Mouse (Mus musculus) heart, embryonic 11.5 days (tissue): ENCODE data around the gene Creld1. TPM values are rescaled to one million over a fixed set of nuclear protein-coding genes. Genes with fewer than 3 reads are reported as not detected.

Source experiments
- ATAC-seq: fragments of 200-750 bp; cut with Nextera tagmentation; replicated peaks from 2 replicates; pipeline ENCODE4 v1.8.0; 2017; ENCODE audit warnings: moderate library complexity; ENCODE audit not compliant: insufficient number of reproducible peaks, low FRiP score, low TSS enrichment
- H3K27ac ChIP-seq: fragments of 300-500 bp; sonication (generic); 2 replicates; pipeline ENCODE4 v1.5.1; 2014; ENCODE audit warnings: mild to moderate bottlenecking, low read depth, low read length
- H3K27me3 ChIP-seq: fragments of 300-500 bp; sonication (generic); 2 replicates; pipeline ENCODE4 v1.6.1; 2014; ENCODE audit warnings: mild to moderate bottlenecking, low read length, mixed read lengths; ENCODE audit not compliant: control insufficient read depth, insufficient read depth
- H3K36me3 ChIP-seq: fragments of 300-500 bp; sonication (generic); 2 replicates; pipeline ENCODE4 v1.6.1; 2014; ENCODE audit warnings: mild to moderate bottlenecking, low read length, moderate library complexity, mixed read lengths; ENCODE audit not compliant: control insufficient read depth, insufficient read depth
- H3K4me1 ChIP-seq: fragments of 300-500 bp; sonication (generic); 2 replicates; pipeline ENCODE4 v1.6.1; 2014; ENCODE audit warnings: low read length; ENCODE audit not compliant: control insufficient read depth, insufficient read depth
- H3K4me2 ChIP-seq: fragments of 300-500 bp; sonication (generic); 2 replicates; pipeline ENCODE4 v1.6.1; 2014; ENCODE audit warnings: mild to moderate bottlenecking, moderate library complexity
- H3K4me3 ChIP-seq: fragments of 300-500 bp; sonication (generic); 2 replicates; pipeline ENCODE4 v1.5.1; 2014; ENCODE audit warnings: low read depth, low read length
- H3K9ac ChIP-seq: fragments of 300-500 bp; sonication (generic); 2 replicates; pipeline ENCODE4 v1.6.1; 2014; ENCODE audit warnings: mild to moderate bottlenecking, low read depth, low read length, moderate library complexity
- H3K9me3 ChIP-seq: fragments of 300-500 bp; sonication (generic); replicated peaks from 2 replicates; pipeline ENCODE4 v1.6.1; 2016; ENCODE audit warnings: low read length; ENCODE audit not compliant: control insufficient read depth
- WGBS: fragments of 180-500 bp; shearing (Covaris S2); extraction: QIAGEN DNeasy Blood & Tissue Kit; methylation state at CpG from one replicate; pipeline ENCODE4 v1.1.7; 2014; ENCODE audit not compliant: insufficient replicate concordance; 5-methylcytosine and 5-hydroxymethylcytosine counted together
- polyA plus RNA-seq: library from polyadenylated mRNA; unstranded; fragments of >200 nt; fragmentation: Nextera tagmentation; extraction: Ambion mirVana; gene quantifications from 2 replicates; pipeline ENCODE4 v1.2.1, GENCODE M21; 2014

The Creld1 gene
- polyA plus RNA-seq: 31.1 and 37.2 TPM in 2 replicates

DNA sequence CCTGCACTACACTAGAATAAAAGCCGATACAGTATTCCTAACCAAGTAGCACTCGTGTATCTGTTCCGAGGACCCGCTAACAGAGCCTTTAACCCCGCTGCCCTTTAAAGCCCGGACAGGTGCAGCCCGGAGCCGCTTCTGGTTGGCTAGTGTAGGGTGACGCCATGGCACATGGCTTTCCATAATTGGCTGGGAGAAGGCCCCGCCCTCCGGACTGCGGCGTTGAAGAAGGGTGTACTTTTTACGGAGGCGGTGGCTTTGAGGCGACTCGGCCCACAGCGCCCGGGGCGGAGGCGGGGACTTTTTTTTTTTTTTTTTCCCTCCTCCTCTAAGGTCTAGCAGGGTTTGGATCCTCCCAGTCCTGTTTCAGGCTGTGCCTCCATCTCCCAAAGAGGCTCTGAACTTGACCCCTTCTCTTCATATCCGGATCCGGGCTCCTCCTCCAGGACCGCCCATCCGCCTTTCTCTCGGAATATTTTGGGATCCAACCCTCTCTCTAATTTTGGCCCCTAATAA lies at the start of gene Creld1:
Creld1 (plus strand) TSS at position 198 of the 516 bp plus-strand sequence.
- Histone ChIP-seq H3K9ac (peak within 1 kb of the TSS; percentile 85), H3K4me1 (peaks cover 12% of the 10 kb centered on the region; the same call in 1 of the 2 replicates), H3K4me3 (peak within 1 kb of the TSS; percentile 61), H3K27me3 (peaks cover 12% of the 10 kb centered on the region), H3K9me3 (no peaks in the 10 kb centered on the region), H3K36me3 (no peaks in the 10 kb centered on the region), H3K4me2 (peak within 1 kb of the TSS; percentile 87), H3K27ac (peak within 1 kb of the TSS; percentile 88)
- under 1% methylated on average over 26 of the region's 26 CpGs for WGBS
- peak; percentile 91 for ATAC-seq

DNA sequence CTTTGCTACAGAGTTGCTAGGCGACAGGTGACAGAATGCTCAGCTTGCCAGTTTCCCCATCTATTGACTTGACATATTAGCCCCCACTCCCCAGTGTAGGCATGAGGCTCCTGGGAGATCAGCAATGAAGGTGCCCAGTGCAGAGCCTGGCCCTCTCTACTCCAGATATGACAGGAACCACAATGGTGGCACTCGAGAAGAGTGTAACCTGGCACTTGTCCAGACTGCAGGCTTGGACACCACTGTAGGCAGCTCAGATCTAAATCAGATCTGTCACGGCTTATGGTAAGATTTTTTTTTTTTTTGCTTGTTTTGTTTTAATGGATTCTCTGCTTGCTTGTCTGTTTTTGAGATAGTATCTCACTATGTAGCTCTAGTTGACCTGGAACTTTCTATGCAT lies 49.4 kb upstream of the Creld1 start:
- Histone ChIP-seq H3K27ac (no peak overlapping the region), H3K4me1 (no peaks in the 10 kb centered on the region), H3K36me3 (no peaks in the 10 kb centered on the region), H3K9ac (no peak overlapping the region), H3K27me3 (no peaks in the 10 kb centered on the region), H3K4me2 (no peak overlapping the region), H3K4me3 (no peak overlapping the region), H3K9me3 (no peaks in the 10 kb centered on the region)
- WGBS: 73% methylated on average over 3 of the region's 3 CpGs
- ATAC-seq: no peak

DNA sequence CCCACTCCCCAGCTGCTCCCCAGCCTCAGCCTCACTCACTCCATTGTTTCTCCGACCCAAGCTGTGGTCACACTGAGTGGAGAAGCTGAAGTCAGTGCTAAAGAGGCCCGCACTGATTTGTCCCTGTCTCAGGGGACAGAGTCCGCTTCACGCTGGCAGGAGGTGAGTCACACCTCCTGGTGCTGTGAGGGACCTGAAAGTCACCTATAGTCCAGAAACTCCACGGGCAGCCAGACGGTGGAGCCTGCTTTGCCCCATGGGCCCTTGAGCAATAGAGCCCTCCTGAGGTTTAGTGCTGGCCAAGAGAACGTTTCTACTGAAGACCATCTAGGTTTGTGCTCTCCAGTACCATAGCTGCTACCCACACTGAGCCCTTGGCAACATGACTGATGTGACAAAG lies 48.4 kb upstream of the Creld1 start:
- WGBS: 68% methylated on average over 7 of the region's 7 CpGs
- H3K9ac ChIP-seq: no peak overlapping the region

DNA sequence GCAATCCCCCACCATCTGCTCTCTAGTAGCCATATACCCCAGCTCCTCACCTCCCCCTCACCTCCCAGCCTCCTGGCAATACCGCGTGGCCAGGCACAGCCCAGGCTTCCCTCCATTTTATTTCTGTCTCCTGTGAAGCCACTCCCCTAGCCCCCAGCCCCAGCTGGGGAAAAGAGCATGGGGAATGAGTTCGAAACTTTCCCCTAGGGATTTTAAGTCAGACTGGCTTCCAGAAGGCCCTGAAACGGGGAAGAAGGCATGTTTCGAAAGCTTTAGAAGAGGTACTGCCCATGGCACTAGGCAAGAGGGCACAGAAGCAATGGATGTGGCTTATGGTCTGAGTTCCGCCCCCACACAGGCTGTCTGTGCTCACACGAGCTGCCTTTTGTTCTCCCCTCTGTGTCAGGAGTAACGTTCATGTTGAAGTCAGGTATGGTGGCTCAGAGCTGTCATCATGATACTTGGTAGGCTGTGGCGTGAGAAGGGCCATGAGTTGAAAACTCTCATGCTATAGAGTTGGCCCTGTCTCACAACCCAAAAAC lies 47.4 kb upstream of the Creld1 start, which contains the start of gene Cidec:
Cidec (minus strand) TSS at position 97 of the 542 bp plus-strand sequence.
- Histone ChIP-seq H3K4me2 (no peak within 1 kb of the TSS), H3K9ac (no peak within 1 kb of the TSS), H3K9me3 (no peaks in the 10 kb centered on the region), H3K4me1 (no peaks in the 10 kb centered on the region), H3K27me3 (no peaks in the 10 kb centered on the region), H3K27ac (no peak within 1 kb of the TSS), H3K36me3 (no peaks in the 10 kb centered on the region), H3K4me3 (no peak within 1 kb of the TSS)
- 68% methylated on average over 9 of the region's 9 CpGs for WGBS
- ATAC-seq: no peak

More for the DNA sequence above, 48.4 kb upstream of the Creld1 start:
- Histone ChIP-seq H3K27me3 (no peaks in the 10 kb centered on the region), H3K4me3 (no peak overlapping the region), H3K27ac (no peak overlapping the region), H3K9me3 (no peaks in the 10 kb centered on the region), H3K4me2 (no peak overlapping the region), H3K36me3 (no peaks in the 10 kb centered on the region), H3K4me1 (no peaks in the 10 kb centered on the region)
- ATAC-seq: no peak

DNA sequence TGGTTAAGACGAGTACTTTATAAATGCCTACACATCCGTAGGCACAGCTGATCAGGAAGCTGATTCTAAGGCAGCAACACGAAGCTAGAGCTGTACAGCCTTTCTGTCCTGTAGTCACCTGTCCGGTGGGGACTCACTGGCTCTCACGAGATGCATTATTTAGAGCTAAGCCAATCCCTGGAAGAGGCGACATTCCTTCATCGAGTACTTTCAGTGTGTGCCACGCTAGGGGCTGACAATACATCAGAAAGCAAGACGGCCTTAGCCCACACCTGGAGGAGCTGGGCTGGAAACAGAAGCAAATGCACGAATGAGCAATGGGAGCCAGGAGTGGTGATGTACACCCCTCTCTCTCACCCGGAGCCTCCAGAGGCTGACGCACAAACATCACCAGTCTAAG lies 46.0 kb upstream of the Creld1 start:
- no peaks in the 10 kb centered on the region for H3K27me3 ChIP-seq
- no peak overlapping the region for H3K4me3 ChIP-seq
- H3K4me2 ChIP-seq: no peak overlapping the region
- H3K9ac ChIP-seq: no peak overlapping the region
- H3K36me3 ChIP-seq: no peaks in the 10 kb centered on the region
- H3K9me3 ChIP-seq: no peaks in the 10 kb centered on the region
- no peak for ATAC-seq
- 64% methylated on average over 12 of the region's 12 CpGs for WGBS
- H3K4me1 ChIP-seq: no peaks in the 10 kb centered on the region
- no peak overlapping the region for H3K27ac ChIP-seq

DNA sequence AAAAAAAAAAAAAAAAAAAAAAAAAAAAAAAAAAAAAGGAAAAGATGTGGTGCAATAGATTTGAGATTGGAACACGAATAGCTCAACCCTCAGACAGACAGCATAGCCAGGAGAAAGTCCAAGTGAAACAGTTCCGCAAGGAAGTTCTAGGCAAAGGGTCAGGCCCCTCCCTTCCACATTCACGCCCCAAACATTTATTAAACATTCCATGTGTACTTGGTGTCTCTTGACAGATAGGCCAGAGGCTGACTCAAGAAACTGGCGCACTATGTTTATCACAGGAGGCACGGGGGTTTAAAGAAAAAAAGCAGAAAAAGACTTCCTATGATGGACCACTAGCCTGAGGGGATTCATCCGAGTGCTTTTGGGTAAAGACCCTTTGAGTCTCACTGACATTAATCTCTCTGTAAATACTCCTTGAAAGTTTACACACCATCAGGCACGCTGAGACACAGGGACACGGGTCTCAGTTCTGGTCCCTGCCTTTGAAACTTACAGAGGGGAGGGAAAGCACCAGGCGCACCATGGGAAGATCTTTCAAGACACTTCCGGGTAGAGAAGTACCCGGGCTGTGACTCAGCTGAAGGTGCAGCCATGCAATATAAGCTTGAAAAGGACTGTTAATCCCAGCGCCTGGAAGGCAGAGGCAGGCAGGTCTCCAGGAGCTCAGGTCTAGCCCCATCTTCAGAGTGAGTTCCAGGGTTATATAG lies 44.2 kb upstream of the Creld1 start:
- Histone ChIP-seq H3K9me3 (no peaks in the 10 kb centered on the region), H3K36me3 (no peaks in the 10 kb centered on the region), H3K27ac (no peak overlapping the region), H3K4me1 (peaks cover 8% of the 10 kb centered on the region; the same call in 1 of the 2 replicates), H3K27me3 (no peaks in the 10 kb centered on the region), H3K4me2 (no peak overlapping the region), H3K9ac (no peak overlapping the region), H3K4me3 (no peak overlapping the region)
- ATAC-seq: no peak
- WGBS: 51% methylated on average over 12 of the region's 12 CpGs

DNA sequence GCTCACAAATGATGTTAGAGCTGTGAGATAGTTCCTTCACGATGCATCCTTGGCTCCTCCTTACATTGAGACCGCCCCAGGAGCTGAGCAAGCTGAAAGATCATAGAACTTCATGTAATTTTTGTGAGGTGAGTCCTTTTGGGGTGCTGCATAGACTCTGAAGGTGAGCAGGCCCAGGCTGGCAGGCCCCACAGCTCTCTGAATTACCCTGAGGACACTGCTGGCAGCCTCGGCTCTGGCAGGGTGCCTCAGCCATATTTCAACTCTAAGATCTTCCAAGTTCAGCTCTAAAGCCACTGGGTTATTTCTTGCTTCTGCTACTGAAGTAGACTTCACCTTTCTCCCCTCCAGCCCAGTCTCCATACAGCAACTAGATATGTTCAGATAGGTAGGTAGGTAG lies 42.4 kb upstream of the Creld1 start:
- no peak overlapping the region for H3K9ac ChIP-seq
- no peaks in the 10 kb centered on the region for H3K9me3 ChIP-seq
- H3K27me3 ChIP-seq: no peaks in the 10 kb centered on the region
- H3K4me2 ChIP-seq: no peak overlapping the region
- no peak for ATAC-seq
- H3K4me3 ChIP-seq: no peak overlapping the region
- WGBS: 80% methylated on average over 3 of the region's 3 CpGs
- H3K36me3 ChIP-seq: no peaks in the 10 kb centered on the region
- no peak overlapping the region for H3K27ac ChIP-seq
- peaks cover 8% of the 10 kb centered on the region; the same call in 1 of the 2 replicates for H3K4me1 ChIP-seq

DNA sequence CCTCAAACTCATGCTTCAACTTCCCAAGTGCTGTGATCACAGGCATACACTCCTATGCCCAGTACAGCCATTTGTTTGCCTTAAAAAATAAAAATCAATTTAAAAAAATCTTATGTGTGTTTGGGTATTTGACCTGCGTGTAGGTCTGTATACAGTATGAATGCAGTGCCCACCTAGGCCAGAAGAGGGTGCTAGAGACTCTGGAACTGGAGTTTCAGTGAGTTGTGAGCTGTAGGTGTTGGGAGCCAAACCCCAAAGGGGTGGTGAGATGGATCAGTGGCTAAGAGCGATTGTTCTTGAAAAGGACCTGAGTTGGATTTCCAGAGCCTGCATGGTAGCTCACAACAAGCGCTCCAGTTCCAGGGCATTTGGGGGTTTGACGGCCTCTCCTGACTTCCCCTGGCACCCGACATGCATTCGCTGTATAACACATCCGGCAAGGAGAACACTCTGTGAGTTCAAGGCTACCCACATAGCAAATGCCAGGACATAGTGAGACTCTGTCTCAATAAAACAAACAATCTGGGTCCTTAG lies 41.9 kb upstream of the Creld1 start:
- Histone ChIP-seq H3K36me3 (no peaks in the 10 kb centered on the region), H3K27me3 (no peaks in the 10 kb centered on the region), H3K27ac (no peak overlapping the region), H3K4me3 (no peak overlapping the region), H3K9me3 (no peaks in the 10 kb centered on the region), H3K9ac (no peak overlapping the region), H3K4me1 (peaks cover 8% of the 10 kb centered on the region; the same call in 1 of the 2 replicates), H3K4me2 (no peak overlapping the region)
- ATAC-seq: no peak
- 55% methylated on average over 7 of the region's 7 CpGs for WGBS
